Mouse (Mus musculus) neural tube, embryonic 11.5 days (tissue): ENCODE measurements around the gene Tbc1d9b. TPM values are rescaled to one million over a fixed set of nuclear protein-coding genes. Genes with fewer than 3 reads are reported as not detected.

Experiments used
- ATAC-seq: fragments of 200-750 bp; cut with Nextera tagmentation; 2 replicates; pipeline ENCODE4 v1.8.0; 2017; ENCODE audit warnings: moderate number of reproducible peaks, mild to moderate bottlenecking, moderate TSS enrichment, moderate library complexity; ENCODE audit not compliant: insufficient read depth, low FRiP score, low TSS enrichment
- DNase-seq: peaks from one replicate; pipeline ENCODE4 v3.0.0-alpha.2; 2015; ENCODE audit warnings: low spot score
- H3K27ac ChIP-seq: fragments of 300-500 bp; sonication (generic); 2 replicates; pipeline ENCODE4 v1.5.1; 2014; ENCODE audit warnings: low read depth, mild to moderate bottlenecking, low read length
- H3K27me3 ChIP-seq: fragments of 300-500 bp; sonication (generic); 2 replicates; pipeline ENCODE4 v1.6.1; 2014; ENCODE audit warnings: mild to moderate bottlenecking, low read length, mixed read lengths; ENCODE audit not compliant: control insufficient read depth, insufficient read depth
- H3K36me3 ChIP-seq: fragments of 300-500 bp; sonication (generic); 2 replicates; pipeline ENCODE4 v1.6.1; 2014; ENCODE audit warnings: mild to moderate bottlenecking, low read length, moderate library complexity, mixed read lengths; ENCODE audit not compliant: control insufficient read depth, insufficient read depth
- H3K4me1 ChIP-seq: fragments of 300-500 bp; sonication (generic); 2 replicates; pipeline ENCODE4 v1.6.1; 2014; ENCODE audit warnings: low read length, mixed read lengths; ENCODE audit not compliant: control insufficient read depth, insufficient read depth
- H3K4me2 ChIP-seq: fragments of 300-500 bp; sonication (generic); 2 replicates; pipeline ENCODE4 v1.6.1; 2014; ENCODE audit warnings: low read depth, mild to moderate bottlenecking, moderate library complexity
- H3K4me3 ChIP-seq: fragments of 300-500 bp; sonication (generic); 2 replicates; pipeline ENCODE4 v1.5.1; 2014; ENCODE audit warnings: low read depth, low read length
- H3K9ac ChIP-seq: fragments of 300-500 bp; sonication (generic); 2 replicates; pipeline ENCODE4 v1.6.1; 2014; ENCODE audit warnings: mild to moderate bottlenecking, low read length
- H3K9me3 ChIP-seq: fragments of 300-500 bp; sonication (generic); 2 replicates; pipeline ENCODE4 v1.6.1; 2016; ENCODE audit warnings: low read length; ENCODE audit not compliant: control insufficient read depth
- WGBS: fragments of 180-500 bp; shearing (Covaris S2); extraction: QIAGEN DNeasy Blood & Tissue Kit; methylation state at CpG from one replicate; pipeline ENCODE4 v1.1.7; 2014; 5-methylcytosine and 5-hydroxymethylcytosine counted together
- polyA plus RNA-seq: library from polyadenylated mRNA; unstranded; fragments of >200 nt; fragmentation: Nextera tagmentation; extraction: Ambion mirVana; gene quantifications from 2 replicates; pipeline ENCODE4 v1.2.1, GENCODE M21; 2014

Tbc1d9b gene
- polyA plus RNA-seq, 1 experiment from 2014 or later, result 34.7 TPM

DNA sequence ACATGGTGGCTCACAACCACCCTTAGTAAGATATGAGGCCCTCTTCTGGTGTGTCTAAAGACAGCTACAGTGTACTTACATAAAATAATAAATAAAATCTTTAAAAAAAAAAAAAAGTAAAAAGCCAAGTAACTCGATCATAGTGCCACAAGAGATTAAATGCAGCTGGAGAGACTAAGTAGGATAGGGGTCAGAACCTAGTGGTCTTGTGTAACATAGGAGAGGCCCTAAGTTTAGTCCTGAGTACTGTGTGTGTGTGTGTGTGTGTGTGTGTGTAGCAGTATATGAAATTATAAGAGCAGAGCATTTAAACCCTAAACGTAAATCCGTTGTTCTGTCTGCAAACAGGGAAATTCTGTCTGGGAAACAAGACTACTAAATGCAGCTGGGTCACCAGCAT, 61.1 kb downstream of the Tbc1d9b start:
- Histone ChIP-seq H3K4me1 (no peaks in the 10 kb centered on the region), H3K9me3 (no peaks in the 10 kb centered on the region), H3K4me3 (no peak overlapping the region), H3K36me3 (0 out of 2 replicates have a peak, but pooled peaks cover 2% of the 10 kb centered on the region), H3K27ac (no peak overlapping the region), H3K4me2 (no peak overlapping the region), H3K27me3 (no peaks in the 10 kb centered on the region), H3K9ac (no peak overlapping the region)
- ATAC-seq, result no peak
- 90% methylated on average over 3 of the region's 3 CpGs for WGBS
- DNase-seq, result no peak

DNA sequence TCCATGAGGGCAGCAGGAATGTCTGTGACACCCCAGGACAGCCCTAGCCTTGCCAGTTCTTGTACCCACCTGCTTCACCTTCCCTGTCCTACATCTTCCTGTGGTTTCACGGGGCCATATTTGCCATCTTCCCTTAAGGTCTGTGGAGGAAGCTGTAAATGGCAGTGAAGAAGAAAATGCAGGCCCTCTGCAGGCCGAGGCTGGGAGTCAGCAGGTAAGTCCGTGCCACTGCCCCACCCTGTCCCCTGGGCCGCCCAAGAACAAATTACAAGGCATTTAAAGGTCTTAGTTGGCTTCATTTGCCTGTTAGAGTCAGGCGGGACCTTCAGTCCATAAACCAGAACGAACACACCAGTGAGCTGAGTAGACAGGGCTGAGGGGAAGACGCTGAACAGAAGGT, 62.9 kb downstream of the Tbc1d9b start:
- Histone ChIP-seq H3K27ac (no peak overlapping the region), H3K4me3 (no peak overlapping the region), H3K4me1 (no peaks in the 10 kb centered on the region), H3K9me3 (no peaks in the 10 kb centered on the region), H3K36me3 (peaks cover 6% of the 10 kb centered on the region; the same call in 1 of the 2 replicates), H3K9ac (no peak overlapping the region), H3K27me3 (no peaks in the 10 kb centered on the region), H3K4me2 (no peak overlapping the region)
- no peak for ATAC-seq
- no peak for DNase-seq
- WGBS, result 80% methylated on average over 7 of the region's 7 CpGs

DNA sequence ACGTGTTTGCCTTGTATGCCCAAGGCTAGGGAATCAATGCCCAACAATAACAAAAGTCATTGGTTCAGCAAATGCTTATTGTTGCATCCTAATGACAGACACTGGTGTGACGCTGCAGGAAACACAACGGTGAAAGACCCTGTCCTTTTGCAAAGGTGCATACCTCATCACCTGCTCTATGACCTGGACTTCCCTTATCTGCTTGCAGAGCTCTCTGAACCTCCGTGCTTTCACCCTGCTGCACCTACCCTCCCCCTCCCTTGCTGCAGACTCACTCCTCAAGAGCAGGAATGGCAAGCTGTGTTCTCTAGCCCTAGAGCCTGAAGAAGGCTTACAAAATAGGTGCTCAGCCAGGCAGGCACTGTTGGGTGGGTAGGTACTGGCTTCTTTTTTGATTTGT, 63.6 kb downstream of the Tbc1d9b start:
- Histone ChIP-seq H3K27me3 (no peaks in the 10 kb centered on the region), H3K4me2 (no peak overlapping the region), H3K4me1 (no peaks in the 10 kb centered on the region), H3K9me3 (no peaks in the 10 kb centered on the region), H3K36me3 (peaks cover 10% of the 10 kb centered on the region), H3K27ac (no peak overlapping the region), H3K9ac (no peak overlapping the region), H3K4me3 (no peak overlapping the region)
- WGBS, result 80% methylated on average over 4 of the region's 4 CpGs
- DNase-seq (no peak), ATAC-seq (no peak)

DNA sequence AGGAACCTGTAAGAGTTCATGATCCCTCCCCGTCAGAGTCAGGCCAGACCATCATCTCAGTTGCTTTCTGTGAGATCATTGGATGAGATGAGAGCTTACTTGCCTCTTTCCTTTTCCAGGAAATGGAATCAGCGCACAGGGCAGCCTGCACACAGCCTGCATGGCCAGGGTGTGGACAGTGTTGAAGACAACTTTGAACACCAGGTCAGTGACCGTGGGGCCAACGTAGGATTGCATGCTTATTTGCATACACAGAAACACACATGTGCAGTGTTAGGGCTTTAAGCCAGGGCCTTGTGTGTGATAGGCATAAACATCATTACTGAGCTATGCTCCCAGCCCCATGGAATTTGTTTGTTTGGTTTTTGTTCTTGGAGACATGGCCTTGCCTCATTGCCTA, 66.3 kb downstream of the Tbc1d9b start:
- Histone ChIP-seq H3K4me3 (no peak overlapping the region), H3K9ac (no peak overlapping the region), H3K27me3 (no peaks in the 10 kb centered on the region), H3K9me3 (no peaks in the 10 kb centered on the region), H3K27ac (no peak overlapping the region), H3K4me2 (no peak overlapping the region), H3K4me1 (no peaks in the 10 kb centered on the region), H3K36me3 (peaks cover 29% of the 10 kb centered on the region)
- 88% methylated on average over 4 of the region's 4 CpGs for WGBS
- ATAC-seq (no peak), DNase-seq (no peak)

DNA sequence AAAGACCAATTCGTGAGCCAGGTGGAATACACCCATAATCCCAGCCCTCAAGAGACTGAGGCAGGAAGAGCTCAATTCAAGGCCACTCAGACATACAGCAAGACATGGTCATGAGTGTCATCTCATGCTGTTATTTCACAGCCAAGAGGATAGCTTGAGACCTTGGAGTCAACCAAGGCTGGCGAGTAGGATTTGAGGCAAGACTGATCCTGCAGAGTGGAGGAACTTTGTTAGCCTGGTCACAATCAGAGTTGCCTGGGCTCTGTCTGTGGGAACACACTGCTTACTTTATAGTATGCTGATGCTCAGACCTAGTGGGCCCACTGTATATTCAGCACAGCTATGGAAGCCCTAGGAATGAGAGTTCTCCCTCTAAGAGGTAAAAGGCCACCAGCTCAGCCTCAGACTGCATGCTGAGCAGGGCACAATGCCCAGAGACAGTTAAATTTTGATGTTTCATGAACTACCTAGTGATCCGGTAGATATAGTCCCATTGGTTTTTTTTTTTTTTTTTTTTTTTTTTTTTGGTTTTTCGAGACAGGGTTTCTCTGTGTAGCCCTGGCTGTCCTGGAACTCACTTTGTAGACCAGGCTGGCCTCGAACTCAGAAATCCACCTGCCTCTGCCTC, 67.1 kb downstream of the Tbc1d9b start:
- DNase-seq (no peak), ATAC-seq (no peak)
- H3K4me3 ChIP-seq, result no peak overlapping the region
- no peak overlapping the region for H3K9ac ChIP-seq
- no peaks in the 10 kb centered on the region for H3K27me3 ChIP-seq
- no peak overlapping the region for H3K4me2 ChIP-seq
- peaks cover 33% of the 10 kb centered on the region for H3K36me3 ChIP-seq
- WGBS, result 87% methylated on average over 3 of the region's 5 CpGs
- no peak overlapping the region for H3K27ac ChIP-seq
- no peaks in the 10 kb centered on the region for H3K4me1 ChIP-seq
- no peaks in the 10 kb centered on the region for H3K9me3 ChIP-seq

DNA sequence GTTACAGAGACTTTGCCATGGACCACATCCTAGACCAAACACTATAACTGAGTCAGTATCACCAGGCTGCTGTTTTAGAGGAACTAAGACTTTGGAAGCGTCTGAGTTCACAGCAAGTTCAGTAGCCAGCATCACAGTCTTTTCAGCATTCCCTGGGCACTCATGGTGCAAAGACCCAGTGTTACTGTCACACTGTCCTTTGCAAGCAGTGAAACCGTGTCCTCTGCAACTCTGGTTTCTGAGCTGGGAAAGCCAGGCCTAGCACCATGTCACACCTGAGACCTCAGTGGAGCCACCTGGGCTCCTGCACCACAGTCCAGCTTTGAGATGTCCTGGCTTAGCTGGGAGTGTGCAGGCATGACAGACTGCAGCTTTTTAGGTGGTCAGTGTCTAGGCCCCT, 67.7 kb downstream of the Tbc1d9b start:
- 87% methylated on average over 2 of the region's 2 CpGs for WGBS
- H3K4me2 ChIP-seq, result no peak overlapping the region
- H3K27me3 ChIP-seq, result no peaks in the 10 kb centered on the region
- no peak overlapping the region for H3K27ac ChIP-seq
- H3K9ac ChIP-seq, result no peak overlapping the region
- DNase-seq (no peak), ATAC-seq (no peak)
- H3K4me1 ChIP-seq, result no peaks in the 10 kb centered on the region
- no peaks in the 10 kb centered on the region for H3K9me3 ChIP-seq
- H3K4me3 ChIP-seq, result no peak overlapping the region
- H3K36me3 ChIP-seq, result peaks cover 35% of the 10 kb centered on the region

DNA sequence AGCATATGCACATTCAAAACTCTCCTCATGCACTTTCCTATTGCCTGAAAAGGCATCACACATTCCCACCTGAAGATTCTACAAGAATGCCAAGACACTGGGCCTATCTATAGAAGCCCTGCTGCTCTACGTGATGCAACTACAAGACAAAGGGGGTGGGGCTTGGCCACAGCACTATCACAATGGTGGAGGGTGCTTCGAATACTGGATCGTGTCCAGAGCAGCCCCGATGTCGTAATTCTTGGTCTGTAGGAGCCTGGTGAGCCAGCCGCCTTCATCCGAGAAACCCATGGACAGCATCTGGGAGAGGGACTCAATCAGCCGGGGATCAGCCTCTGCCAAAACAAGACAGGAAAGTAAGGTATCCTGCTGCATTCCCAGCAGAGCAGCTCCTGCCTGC, 69.4 kb downstream of the Tbc1d9b start:
- H3K4me3 ChIP-seq, result no peak overlapping the region
- no peak overlapping the region for H3K9ac ChIP-seq
- ATAC-seq (no peak), DNase-seq (no peak)
- no peak overlapping the region for H3K4me2 ChIP-seq
- H3K27me3 ChIP-seq, result no peaks in the 10 kb centered on the region
- WGBS, result 88% methylated on average over 8 of the region's 8 CpGs
- no peaks in the 10 kb centered on the region for H3K9me3 ChIP-seq
- H3K4me1 ChIP-seq, result no peaks in the 10 kb centered on the region
- no peak overlapping the region for H3K27ac ChIP-seq
- peaks cover 42% of the 10 kb centered on the region for H3K36me3 ChIP-seq

DNA sequence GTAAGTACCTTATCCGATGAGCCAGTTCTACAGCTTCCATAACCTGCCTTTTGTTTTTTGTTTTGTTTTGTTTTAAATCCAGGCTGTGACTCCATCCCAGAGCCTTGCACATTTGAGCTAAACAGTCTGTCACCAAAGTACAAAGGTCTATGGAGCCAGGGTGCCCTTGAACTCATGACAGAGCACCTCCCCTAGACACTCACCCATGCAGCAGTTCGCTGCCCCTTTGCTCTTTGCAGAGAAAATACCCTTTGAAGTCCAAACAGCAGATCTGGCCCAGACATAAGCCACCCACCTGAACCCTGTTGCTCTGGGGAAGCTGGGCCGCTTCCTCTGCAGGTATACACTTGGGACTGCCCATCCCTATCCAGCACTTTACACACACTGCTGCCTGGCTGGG, 70.4 kb downstream of the Tbc1d9b start:
- no peaks in the 10 kb centered on the region for H3K9me3 ChIP-seq
- no peak overlapping the region for H3K27ac ChIP-seq
- DNase-seq (no peak), ATAC-seq (no peak)
- WGBS, result 89% methylated on average over 3 of the region's 3 CpGs
- no peaks in the 10 kb centered on the region for H3K4me1 ChIP-seq
- H3K36me3 ChIP-seq, result peaks cover 43% of the 10 kb centered on the region
- H3K27me3 ChIP-seq, result no peaks in the 10 kb centered on the region
- no peak overlapping the region for H3K4me2 ChIP-seq
- no peak overlapping the region for H3K4me3 ChIP-seq
- no peak overlapping the region for H3K9ac ChIP-seq

DNA sequence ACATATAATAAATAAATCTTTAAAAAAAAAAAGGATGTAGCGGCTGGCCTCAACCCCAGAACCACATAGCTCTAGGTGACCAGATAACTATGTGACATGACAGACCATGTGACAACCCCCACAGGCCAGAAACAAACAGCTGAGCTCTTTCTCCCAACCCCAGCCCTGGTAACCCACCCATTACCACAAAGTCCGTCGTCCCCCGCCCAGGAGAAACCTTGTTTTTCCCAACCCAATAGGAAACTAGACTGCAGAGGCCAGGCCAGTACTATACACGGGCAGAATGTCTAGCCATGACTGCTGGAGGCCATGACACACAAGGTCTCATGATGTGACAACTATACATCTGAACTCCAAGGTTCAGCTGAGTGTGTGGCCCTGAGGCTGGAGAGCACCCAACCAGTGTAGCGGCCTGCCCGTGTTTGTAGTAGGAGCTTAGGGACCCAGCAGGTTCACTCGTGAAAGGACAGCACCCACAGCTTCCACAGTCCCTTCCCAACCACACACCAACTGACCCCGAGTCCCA, 72.2 kb downstream of the Tbc1d9b start:
- 92% methylated on average over 9 of the region's 9 CpGs for WGBS
- H3K4me1 ChIP-seq, result 0 out of 2 replicates have a peak, but pooled peaks cover 2% of the 10 kb centered on the region
- H3K4me2 ChIP-seq, result no peak overlapping the region
- peaks cover 49% of the 10 kb centered on the region for H3K36me3 ChIP-seq
- no peak for DNase-seq
- H3K9ac ChIP-seq, result no peak overlapping the region
- no peak overlapping the region for H3K4me3 ChIP-seq
- H3K9me3 ChIP-seq, result no peaks in the 10 kb centered on the region
- no peak overlapping the region for H3K27ac ChIP-seq
- no peak for ATAC-seq
- H3K27me3 ChIP-seq, result no peaks in the 10 kb centered on the region
